Mouse (Mus musculus) lung, postnatal 0 days (tissue): ENCODE data around the gene Ncam1.

Experiments
- CTCF ChIP-seq: IDR thresholded peaks from 2 replicates; pipeline ENCODE4 v1.5.1; 2016; ENCODE audit warnings: antibody characterized with exemption, mild to moderate bottlenecking
- EP300 ChIP-seq: IDR thresholded peaks from 2 replicates; pipeline ENCODE4 v1.6.1; 2016; ENCODE audit warnings: antibody characterized with exemption, mild to moderate bottlenecking, control low read depth

DNA sequence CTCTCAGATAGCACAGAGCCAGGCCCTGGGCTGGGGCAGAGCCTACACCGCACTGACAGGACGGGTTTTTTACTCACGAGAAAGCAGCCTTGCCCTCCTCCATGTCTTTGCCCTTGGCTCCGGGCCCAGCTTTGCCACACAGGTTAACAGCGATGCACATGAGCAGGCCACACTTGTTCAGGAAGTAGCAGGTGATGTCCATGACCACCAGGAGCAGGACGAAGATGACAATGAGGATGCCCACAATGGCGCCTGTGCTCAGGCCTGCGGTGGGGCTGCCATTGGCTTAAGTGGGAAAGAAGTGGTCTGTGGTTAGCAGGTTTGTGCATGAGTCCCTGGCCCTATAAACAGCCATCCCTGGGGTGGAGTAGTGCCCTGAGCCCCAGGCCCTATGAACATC lies 289.1 kb downstream of the Ncam1 start:
- TF ChIP-seq CTCF (no peak), EP300 (no peak)
